Mouse (Mus musculus) kidney, adult 2 months (tissue): ENCODE data around the gene Hist1h2aa.

Experiments
- CTCF ChIP-seq: fragments of 200-500 bp; conservative IDR thresholded peaks from 2 replicates; pipeline ENCODE4 v1.5.1; 2011; ENCODE audit warnings: low read depth, mild to moderate bottlenecking, control low read depth, low read length, moderate library complexity, mixed read lengths; ENCODE audit not compliant: insufficient read depth, insufficient read length
- POLR2A ChIP-seq: fragments of 200-500 bp; IDR thresholded peaks from one replicate; pipeline ENCODE4 v1.6.1; 2011; ENCODE audit warnings: low read depth, low read length, control low read depth

DNA sequence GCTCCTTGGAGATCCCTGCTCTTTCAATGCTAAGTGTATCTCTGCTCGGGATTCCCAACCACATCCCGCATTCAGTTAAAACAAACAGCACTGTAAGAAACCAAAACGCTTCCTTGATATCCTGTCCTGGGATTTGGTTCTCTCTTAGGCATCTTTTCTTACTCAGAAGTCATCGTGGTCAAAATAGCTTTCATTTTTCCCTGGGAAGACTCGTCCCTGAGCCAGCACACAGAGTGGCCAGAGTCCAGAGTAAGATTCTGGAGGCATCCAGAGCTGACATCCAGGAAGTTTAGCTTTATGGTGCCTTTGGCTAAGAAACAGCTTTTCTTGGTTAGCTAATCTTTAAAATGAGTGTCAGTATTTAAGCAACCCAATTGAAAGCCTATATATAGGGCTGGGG, 38.0 kb downstream of the Hist1h2aa start:
- TF ChIP-seq CTCF, result no peak
- TF ChIP-seq POLR2A, result no peak
